Mouse (Mus musculus) frontal cortex, adult (tissue): ENCODE data around the gene 4933430I17Rik.

ENCODE experiments used
- ATAC-seq: cut with Nextera tagmentation; 2 replicates; pipeline ENCODE4 v1.9.2; 2017; ENCODE audit warnings: mild to moderate bottlenecking, moderate library complexity, mixed read lengths; ENCODE audit not compliant: low TSS enrichment

Gene 4933430I17Rik

DNA sequence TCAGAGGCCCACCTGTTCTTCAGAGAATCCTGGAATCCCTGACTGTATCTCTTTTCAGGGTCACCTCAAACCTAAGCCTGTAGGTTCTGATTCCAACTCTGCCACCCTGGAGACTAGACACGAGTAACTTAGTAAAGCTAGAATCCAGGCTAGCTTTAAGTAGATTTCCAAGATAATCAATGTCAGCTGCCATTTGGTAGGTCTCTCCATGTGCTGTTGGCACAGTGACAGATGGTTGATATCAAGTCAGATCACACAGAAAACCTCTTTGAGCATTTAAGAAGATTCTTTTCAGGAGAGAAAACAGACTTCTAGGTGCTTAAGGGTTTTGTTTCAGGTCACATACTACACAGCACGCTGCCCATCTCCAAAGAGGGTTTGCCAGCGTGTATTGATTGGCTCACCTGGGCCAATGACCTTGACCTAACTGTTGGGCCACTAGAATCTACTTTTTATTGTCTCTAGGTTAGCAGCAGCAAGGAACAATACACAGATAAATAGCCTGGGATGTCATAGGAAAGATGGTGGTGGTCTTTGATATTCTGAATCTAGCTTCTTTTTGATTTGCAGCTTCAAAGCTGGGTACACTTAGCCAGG lies 21.7 kb upstream of the 4933430I17Rik start, which contains the start of gene Hdhd3:
Gene Hdhd3, minus strand, starts transcription at position 94 of the 597 bp plus-strand sequence.
- ATAC-seq, result no peak

DNA sequence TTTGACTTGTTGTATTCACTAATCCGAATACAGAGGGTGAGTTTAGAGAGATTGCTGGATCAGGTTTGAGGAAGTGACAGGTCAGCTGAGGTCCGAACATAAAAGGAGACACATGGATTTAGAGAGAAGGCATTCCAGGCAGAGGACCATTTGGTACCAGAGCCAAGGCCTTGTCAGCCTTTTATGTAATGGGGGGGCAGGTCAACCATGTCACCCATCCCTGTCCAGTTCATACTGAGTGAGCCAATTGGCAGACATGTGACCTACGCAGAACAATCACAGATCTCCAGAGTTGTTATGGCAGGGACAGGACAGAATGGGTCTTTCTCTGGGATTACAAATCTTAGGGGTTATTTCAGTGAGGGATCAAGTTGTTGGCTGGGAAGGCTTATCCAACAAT lies 19.2 kb upstream of the 4933430I17Rik start:
- ATAC-seq, result no peak

DNA sequence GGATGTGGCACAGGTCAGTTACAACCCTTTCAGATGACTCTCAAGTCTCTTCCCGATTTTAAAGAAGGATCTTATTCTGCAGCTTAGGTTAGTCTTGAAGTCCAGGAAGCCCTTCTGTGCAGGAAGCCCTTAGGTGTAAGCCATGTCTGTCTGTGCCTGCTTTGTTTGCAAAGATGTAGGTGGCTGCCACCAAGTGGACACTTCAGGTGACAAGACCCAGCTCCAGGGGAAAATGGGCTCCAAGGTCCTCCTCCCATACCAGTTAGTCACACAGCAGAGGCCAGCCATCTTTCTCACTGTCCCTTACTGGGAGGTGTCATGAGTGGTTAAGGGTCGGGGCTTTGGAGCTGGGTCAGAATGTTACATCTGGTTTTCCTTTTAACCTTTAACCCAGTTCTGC lies 18.4 kb upstream of the 4933430I17Rik start:
- 0 out of 2 replicates have a peak, but pooled peaks have one; percentile 21 for ATAC-seq

DNA sequence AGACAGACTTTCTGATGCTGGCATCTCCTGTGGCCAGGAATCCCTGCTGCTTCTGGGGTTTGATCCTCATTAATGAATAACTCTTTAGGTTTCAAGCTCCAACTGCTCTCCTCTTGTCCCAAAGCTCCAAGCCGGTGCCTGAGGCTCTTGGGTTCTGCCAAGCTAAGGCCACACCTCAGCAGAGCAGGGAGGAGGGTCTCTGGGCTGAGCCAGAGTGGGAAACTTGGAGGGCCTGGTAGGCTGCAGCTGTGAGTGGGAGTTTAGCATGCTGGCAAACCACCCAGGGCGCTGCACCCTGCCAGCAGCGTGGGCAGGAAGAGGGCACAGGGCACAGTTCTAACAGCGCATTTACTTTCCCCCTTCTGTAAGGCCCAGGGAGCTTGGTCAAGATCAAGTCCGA lies 16.3 kb upstream of the 4933430I17Rik start:
- ATAC-seq, result no peak

DNA sequence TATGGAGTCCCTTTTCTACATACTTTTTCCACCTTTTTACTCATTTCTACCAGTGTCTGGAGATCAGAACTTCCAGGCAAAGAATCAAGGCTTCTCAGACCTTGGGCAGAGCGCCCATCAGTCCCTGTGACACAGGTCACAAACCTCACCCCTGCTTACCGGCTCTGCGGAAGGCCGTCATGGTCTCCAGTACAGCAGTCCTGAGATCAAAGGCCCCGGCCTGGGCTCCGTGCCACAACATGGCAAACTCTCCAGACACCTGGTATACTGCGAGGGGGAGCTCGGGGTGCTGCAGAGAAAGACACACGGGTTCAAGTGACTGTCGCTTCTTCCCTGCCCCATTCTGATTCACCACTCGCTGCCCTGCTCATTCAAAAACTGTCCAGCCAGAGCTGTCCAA lies 15.2 kb upstream of the 4933430I17Rik start:
- no peak for ATAC-seq

DNA sequence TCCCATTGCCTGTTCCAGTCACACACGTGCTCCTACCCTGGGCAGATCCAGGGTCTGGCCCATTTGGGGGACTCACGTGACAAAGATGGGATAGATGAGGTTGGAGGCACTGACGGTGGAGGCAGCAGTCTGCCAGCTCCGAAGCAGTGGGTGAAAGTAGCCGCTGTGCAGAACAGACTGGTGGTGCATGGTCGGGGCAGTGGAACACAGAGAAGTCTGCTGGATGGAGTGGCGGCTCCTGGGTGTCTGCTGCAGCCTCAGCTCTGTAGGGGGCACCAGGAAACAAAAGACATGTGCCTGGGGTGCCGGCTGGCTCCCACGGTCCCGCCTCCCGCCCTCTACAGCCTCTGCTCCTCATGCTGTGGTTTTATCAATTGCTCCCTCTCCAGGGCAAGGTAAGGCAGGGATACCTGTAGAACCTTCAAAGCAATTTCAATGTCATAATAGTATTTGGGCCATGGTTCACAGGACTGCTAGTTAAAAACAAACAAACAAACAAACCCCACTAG lies 11.1 kb upstream of the 4933430I17Rik start:
- no peak for ATAC-seq

DNA sequence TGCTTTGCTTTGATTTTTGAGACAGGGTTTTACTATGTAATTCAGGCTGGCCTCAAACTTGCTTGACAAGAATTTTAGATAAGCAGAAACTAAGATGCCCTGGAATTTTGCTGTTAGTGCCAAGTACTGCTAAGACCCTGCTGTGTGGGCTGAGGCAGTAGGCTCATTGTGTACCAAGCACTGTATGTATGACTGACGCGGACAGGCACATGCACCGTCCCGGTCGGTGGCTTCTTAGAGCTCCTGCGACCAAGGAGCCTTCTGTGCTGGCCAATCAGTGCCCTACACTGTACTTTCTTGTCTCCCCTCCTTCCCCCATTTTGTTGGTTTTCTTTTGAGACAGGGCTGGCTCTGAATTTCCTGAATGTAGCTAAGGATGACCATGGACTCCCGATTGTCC lies 10.2 kb upstream of the 4933430I17Rik start:
- ATAC-seq, result no peak

DNA sequence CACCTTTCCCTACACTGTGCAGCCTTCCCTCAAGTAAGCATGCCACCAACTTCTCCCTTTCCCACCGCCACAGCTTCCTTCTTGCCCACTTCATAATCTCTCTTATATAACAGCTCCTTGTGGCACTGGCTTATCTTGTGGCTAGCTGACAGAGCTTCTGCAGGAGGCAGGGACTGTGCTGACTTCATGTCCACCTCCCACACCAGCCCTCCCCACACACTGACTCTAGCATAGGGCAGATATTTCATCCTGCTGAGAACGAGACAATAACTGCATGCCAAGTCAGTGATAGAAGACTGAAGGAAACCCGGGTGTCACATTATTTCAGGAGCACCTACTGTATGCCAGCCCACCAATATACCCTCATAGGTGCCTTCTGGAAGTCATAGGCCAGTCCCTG lies 9.7 kb upstream of the 4933430I17Rik start:
- ATAC-seq, result 0 out of 2 replicates have a peak, but pooled peaks have one; percentile 1

DNA sequence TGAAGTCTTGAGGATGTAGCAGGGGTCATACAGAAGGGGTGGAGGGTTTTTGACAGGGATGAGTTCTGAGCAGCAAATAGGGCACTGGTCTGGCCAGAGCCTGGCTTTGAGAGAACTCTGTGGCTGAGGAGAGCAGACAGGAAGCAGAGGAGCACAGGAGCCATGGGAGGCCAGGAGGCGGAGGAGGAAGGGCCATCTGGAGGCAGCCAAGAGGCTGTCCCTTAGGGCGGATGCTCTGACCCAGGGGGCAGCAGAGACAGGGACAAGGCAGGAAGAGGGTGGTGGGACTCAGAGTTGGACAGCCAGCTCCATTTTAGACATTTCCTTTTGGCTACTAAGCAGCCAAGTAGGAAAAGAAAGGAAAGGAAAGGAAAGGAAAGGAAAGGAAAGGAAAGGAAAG lies 9.1 kb upstream of the 4933430I17Rik start:
- no peak for ATAC-seq

DNA sequence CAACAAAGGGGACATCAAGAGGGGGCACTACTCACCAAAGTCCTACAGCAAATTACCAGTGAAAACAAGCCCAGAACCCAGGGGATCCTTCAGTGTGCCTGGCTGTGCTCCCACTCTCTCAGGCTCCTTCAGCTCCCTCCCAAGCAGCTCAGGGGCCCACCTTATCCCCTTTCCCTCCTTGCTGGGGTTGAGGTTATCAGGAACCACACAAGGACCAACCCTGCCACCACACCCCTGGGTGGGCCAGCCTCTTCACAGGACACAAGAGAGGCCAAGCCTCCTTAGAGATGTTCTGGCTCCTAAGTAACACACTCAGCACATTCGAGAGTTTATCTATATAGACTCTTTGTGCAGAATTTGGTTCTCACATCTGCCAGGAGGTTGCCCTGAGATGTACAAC lies 8.6 kb upstream of the 4933430I17Rik start:
- no peak for ATAC-seq

DNA sequence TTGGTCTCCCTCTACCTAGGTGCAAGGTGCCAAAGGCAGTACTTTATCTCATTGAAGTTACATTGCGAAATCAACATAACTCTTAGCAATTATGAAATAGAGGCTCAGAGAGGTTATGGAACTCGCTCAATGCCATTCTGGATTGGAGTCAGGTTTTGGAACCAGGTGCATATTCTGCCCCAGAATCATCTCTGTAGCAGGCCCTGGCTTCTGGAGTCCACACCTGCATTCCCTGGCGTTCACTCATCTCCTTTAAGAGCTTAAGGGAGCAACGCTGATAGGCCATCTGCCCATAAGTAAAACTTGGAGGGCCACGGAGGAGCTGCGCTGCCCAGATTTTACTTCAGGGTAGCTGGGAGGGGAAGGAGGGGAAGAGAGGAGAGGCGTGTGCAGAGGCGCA lies 8.1 kb upstream of the 4933430I17Rik start:
- ATAC-seq, result no peak

DNA sequence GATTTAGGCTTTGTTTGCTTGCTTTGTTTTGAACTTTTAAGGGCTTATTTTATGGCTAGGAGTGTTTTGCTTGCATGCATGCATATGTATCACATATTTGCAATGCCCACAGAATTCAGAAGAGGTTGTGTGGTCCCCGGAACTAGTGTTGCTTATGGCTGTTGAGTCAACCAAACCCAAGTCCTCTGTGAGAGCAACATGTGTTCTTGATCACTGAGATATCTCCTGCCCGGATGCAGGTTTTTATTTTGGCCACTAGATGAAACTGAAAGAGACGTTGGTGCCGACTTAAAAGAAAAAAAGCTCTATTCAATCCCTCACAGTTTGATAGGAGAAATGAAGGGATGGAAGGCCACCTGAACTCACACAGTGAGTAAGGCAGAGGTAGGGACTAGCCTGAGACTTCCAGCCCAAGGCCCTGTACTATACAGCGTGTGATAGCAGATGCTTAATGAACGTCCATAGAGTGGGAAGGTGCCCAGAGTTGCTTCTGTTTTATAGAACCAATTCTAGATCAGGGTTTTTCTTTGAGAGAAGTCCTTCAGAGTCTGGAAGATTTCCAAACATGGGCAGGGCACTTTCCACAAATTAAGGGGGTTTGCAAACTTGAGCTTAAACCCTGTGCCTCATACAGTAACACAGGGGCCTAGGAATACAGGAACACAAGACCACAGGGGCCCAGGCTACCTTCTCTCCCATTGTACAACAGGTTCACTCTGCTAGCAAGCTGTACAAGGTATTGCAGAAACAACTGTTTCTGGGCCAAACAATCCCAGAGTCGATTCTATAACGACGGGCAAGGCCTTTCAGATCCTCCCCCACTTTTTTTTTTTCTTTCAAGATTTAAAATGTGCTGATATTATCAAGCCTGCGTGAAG lies 7.4 kb upstream of the 4933430I17Rik start:
- ATAC-seq, result no peak

DNA sequence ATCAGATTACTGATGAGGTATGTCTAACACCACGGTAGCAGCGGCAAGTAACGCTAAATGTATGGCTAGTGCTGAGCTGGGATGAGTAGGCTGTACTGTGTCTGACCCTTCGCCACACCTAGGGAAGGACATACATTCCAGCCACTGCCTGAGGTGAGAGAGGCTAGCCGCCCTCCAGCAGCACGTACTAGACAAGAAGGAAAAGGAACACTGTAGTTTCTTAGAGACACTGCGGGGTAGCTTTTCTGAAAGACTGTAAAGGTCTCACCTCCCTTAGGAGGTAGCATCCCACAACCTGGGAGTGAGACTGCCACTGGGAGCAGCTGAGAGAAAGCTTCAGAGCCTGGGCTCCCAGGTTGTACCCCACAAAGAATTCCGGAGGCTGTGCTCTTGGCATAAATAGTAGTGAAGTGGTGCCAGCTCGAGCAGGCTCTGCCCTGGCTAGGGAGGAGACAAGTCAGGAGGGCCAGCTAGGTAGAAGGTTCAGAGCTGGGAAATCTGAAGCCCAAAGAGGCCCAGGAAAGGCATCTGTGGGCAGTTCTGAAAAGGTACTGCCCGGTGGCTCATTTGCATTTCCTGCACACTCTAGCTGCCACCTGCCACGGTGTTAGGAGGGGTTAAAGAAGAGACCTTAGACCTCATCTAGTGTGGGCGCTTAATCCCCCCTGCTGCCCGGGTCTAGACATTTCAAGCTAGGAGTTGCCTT lies 6.6 kb upstream of the 4933430I17Rik start:
- no peak for ATAC-seq

DNA sequence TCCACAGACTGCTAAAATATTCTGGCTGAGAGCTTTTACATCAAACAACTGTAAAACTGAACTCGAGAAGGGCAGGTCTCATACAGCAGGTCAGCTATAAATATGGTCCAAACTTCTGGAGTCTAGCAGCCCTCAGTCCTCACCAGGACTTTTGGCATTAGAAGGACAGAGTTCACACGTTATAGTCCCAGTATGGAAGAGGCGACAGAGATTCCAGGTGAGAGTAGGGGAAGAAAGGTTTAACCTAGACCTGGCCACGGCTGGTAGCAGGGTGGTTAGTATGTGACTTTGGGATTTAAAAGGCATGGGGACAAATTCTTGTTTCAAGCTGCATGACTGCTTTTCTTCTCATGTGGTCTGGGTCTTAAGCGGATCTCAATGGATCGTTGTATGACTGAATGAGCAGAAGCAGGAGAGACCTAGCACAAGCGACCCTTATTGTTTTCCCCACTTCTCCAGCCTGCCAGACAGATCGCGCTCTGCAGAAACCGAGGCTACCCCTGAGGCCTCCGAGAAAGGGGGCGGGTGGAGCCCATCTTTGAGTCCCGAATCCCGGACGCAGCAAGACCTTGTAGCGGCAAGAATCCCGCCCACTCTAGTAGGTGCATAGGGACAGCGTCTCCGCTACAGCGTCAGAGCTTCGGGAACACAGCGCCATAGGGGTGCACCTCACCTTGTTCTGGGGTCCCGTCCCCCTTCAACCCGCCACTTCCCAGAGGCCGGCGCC lies 5.9 kb upstream of the 4933430I17Rik start:
- ATAC-seq, result peak; percentile 67; the same call in 1 of the 2 replicates

DNA sequence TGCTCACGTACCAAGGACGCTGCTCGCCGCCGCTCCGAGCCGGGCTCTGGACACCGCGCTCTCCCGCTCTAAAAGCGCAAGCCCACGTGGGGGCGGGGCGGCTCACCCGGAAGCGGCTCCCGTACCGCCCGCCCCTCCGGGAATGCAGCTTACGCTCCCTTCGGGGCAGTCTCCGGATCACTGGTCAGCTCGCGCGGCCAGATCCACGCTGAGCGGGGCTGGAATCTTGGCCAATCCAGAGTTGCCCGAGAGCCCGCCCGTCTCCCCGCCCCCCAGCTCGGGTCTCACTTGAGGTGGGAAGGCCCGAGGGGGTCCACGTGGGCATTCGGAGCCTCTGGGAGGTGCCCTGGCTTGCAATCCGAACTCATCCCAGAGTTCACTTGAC lies 5.3 kb upstream of the 4933430I17Rik start, which contains the start of gene Alad:
Gene Alad, minus strand, starts transcription at position 70 of the 385 bp plus-strand sequence.
- ATAC-seq, result peak; percentile 81

DNA sequence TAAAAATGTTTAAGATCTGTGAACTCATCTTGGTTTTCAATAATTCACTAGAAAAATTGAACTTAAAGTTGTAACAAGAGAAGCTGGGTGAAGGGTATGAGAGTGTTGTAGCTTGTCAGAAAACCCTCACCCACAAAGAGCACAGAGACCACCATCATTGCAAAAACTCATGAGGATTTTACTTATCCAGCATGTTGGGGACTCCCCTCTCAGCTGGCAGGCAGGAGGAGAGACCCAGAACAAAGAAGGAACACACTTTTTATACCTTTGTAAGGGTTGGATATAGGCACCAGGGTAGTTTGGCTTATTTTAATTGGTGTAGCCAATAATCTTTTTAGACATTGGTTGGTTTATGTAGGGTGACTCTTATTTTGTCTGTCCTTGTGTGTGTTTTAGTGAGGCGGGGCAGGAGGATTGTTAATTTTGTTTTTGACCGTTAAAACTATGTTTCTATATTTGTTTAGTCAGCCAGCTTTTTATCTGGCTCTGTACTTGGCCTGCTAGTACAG lies 4.2 kb upstream of the 4933430I17Rik start:
- ATAC-seq, result no peak

DNA sequence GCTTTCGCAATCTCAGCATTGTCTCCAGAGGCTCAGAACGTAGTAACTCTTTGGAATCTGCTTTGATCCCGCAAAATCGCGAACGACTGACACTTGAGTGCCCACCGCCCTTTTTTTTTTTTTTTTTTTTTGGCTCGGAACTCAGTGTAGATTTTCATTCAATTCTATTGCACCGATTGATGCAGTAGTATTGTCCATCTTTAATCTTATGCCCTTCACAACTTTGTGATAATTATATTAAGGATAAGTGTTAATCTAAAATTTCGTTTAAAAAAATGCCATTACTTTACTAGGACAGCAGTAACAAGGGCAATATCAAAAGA lies 281 bp downstream of the 4933430I17Rik start:
- no peak for ATAC-seq

DNA sequence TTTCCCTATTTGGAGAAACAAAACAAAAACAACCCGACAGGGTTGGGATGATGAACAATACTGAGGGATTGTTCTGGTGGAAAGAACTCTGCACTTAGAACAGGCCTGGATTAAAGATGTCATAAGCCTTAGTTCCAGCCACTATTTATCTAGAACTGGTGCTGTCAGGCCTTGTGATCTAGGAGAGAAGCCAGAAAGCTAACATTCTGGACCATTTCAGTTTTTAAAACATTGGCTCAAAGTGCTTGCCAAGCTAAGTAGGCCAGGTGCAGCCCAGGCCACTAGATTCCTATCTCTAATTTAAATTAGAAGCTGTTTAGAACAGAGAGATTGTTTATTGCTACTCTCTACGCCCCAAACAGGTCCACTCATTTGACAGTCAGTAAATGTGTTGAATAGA lies 1.1 kb downstream of the 4933430I17Rik start:
- ATAC-seq, result no peak

DNA sequence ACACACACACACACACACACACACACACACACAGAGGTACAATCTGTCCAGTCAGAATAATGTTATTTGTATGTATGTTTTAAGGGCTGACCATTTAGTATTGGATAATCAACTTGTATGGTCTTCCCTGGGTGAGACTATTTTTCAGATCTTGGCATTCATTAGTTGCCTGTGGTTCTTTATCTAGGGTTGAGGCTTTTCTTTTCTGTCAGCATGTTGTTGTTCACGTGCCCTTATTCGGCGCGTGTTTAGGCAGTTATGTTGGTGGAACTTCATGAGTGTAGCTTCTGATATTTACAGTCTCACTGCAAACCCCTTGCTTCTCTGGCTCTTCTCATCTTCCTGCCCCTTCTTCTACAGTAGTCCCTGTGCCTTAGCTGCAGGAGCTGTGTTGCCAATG lies 2.5 kb downstream of the 4933430I17Rik start:
- ATAC-seq, result no peak

DNA sequence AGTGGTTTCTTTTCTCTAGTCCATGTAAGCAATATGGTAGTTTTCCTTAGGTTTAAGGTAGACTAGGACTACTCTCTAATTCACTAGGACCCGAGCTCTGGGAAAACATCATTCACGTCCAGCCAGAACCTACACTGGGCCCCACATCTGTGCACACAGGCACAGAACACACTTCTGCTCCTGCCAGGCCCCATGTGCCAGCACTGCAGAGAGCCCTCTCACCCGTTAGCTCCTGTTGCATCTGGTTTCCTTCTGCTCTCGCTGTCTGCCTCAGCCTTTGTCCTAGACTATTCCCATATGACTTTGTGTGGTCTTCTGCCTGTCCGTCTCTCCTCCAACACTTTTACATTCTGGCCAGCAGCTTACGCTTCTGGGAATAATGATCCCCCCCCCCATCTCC lies 8.6 kb downstream of the 4933430I17Rik start:
- ATAC-seq, result no peak

DNA sequence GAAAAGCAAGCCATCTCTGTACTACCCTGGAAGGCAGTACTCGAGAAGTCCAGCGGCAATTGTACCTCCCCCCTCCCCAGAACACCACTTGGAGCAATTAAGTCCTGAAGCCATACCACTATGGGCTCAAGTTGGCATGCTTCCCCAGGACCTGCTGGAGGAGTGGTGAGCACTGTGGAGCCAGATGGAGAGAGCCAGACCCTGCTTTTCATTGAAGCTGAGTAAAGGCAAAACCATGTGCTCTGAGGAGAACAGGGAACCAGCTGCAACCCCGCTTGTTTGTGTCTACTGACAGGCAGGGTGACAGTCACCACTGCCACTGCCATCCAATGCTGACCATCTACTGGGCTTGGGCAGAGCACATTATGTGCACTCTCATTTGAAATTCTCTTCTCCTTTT lies 16.6 kb downstream of the 4933430I17Rik start:
- no peak for ATAC-seq

DNA sequence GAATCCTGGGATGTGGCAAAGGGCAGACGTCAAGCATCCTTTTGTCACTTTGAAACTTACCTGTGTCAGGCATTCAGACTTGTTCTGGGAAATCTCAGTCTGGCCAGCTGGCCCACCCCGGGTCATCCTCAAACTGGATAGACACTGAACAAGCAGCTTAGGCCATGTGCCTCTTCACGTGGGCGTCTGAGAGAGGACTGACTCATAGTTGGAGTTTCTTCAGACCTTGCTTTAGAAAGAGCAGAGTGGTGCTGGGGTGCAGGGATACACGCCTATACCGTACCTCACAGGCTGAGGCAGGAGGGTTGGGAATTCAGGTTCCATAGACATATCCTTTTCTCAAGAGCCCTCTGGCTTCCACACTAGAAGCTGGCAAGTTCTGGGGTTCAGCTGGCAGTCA lies 18.6 kb downstream of the 4933430I17Rik start:
- peak; percentile 73; the same call in 1 of the 2 replicates for ATAC-seq
